Mouse (Mus musculus): ENCODE data around the gene Dvl2. TPM values are rescaled to one million over a fixed set of nuclear protein-coding genes. Genes with fewer than 3 reads are reported as not detected.
"Not testable (repeated sequence)": the region's sequence is repeated elsewhere in the genome, so short reads cannot be mapped to it uniquely, and the experiment has no call there.

The Dvl2 gene
- total RNA-seq (2014; rRNA removed) (20.9 and 37.3 TPM in 2 replicates), polyA plus RNA-seq (2015; fragmentation: Nextera tagmentation; extraction: Ambion mirVana) (18.1 and 19.3 TPM in 2 replicates)

DNA sequence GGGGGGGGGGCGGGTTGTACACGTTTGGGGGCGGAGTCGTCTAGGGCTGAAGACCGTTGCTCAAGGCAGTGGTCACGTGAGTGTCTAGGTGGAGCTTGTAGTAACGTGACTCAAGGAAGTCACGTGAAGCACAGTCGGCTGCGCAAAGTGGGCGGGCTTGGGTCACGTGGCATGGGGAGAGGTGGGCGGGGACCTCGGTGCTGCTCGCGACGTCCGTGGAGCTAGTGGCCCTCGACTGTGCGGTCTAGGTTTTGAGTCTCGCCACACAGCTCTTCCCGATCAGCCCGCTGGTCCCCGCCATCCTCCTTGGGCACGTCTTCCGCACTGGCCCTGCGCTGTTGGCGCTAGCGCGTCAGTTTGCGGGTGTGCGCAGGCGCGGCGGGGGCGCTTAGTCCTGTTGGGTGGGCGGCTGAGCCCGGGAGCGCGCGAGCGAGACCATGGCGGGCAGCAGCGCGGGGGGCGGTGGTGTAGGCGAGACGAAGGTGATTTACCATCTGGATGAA, at the start of gene Dvl2:
TSS of gene Dvl2 (plus strand) at position 200 of the 503 bp plus-strand sequence.
- DNase-seq (ENCODE audit: low spot score) (peak; percentile 98), ATAC-seq (peak; percentile 78)
- TF ChIP-seq CTCF (IDR thresholded peaks at IDR 0.05; ENCODE audit: low read depth) = no peak
- H3K27ac ChIP-seq = peak within 1 kb of the TSS; percentile 88
- peaks cover 22% of the 10 kb centered on the region for H3K4me1 ChIP-seq (ENCODE audit: insufficient read depth, low read length)
- peak within 1 kb of the TSS; percentile 92 for H3K4me2 ChIP-seq (ENCODE audit: low read depth, low read length)
- 2% methylated on average over 47 of the region's 48 CpGs for WGBS
- peaks cover 20% of the 10 kb centered on the region; the same call in 1 of the 2 replicates for H3K36me3 ChIP-seq (ENCODE audit: insufficient read depth, low read length)
- H3K9me3 ChIP-seq (ENCODE audit: low read length) = no peaks in the 10 kb centered on the region
- peak within 1 kb of the TSS; percentile 67 for H3K4me3 ChIP-seq (ENCODE audit: low read length)
- peak within 1 kb of the TSS; percentile 77 for H3K9ac ChIP-seq (replicated peaks; ENCODE audit: low read length)
- H3K27me3 ChIP-seq (ENCODE audit: insufficient read depth, low read length) = no peaks in the 10 kb centered on the region

DNA sequence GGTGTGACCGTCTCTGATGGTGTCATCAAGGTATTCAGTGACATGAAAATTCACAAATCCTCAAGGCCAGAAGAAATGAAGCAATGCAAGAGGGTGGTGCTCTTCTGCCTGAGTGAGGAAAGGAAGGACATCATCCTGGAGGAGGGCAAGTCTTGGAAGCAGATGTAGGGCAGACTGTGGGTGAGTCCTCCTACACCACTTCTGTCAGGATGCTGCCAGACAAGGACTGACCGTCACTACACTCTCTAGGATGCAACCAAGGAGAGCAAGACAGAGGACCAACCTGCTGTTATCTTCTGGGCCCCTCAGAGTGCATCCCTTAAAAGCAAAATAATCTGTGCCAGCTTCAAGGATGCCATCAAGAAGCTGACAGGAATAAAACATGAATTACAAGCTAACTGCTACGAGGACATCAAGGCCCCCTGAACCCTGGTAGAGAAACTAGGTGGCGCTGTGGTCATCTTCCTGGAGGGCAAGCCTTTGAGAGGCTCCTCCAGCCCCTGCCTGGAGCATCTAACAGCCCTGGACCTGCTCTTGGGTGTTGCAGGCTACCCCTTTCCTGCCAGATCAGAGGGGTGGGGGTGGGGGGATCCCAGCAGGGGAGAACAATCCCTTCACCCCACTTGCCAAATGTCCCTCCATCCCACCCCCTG, 49.5 kb upstream of the Dvl2 start:
- Histone ChIP-seq H3K4me2 (ENCODE audit: low read depth, low read length) (no peak overlapping the region), H3K4me3 (ENCODE audit: low read length) (no peak overlapping the region), H3K4me1 (ENCODE audit: insufficient read depth, low read length) (no peaks in the 10 kb centered on the region), H3K27me3 (ENCODE audit: insufficient read depth, low read length) (peaks cover 9% of the 10 kb centered on the region; the same call in 1 of the 2 replicates), H3K27ac (no peak overlapping the region), H3K36me3 (ENCODE audit: insufficient read depth, low read length) (no peaks in the 10 kb centered on the region), H3K9ac (replicated peaks; ENCODE audit: low read length) (no peak overlapping the region), H3K9me3 (ENCODE audit: low read length) (no peaks in the 10 kb centered on the region)
- peak; percentile 15; the same call in 1 of the 2 replicates for TF ChIP-seq CTCF (IDR thresholded peaks at IDR 0.05; ENCODE audit: low read depth)
- 44% methylated on average over 4 of the region's 4 CpGs for WGBS
- no peak for DNase-seq (ENCODE audit: low spot score)
- no peak for ATAC-seq

DNA sequence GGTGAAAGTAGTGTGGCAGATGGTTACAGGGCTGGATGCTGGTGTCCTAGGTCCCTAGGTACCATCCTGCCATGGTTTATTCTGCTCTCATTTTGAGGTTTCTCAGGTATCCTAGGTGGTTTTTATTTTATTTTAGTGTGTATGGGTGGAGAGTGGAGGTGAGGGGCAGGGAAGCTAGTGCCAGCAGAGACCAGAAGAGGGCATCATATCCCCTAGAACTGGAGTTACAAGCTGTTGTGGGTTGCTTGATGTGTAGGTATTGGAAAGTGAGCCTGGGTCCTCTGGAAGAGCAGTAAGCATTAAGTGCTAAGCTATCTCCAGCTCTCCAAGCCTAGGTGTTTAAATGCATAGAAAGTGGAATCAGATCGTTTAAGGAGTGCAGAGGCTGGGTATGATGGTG, 48.1 kb upstream of the Dvl2 start:
- Histone ChIP-seq H3K27me3 (ENCODE audit: insufficient read depth, low read length) (peaks cover 9% of the 10 kb centered on the region; the same call in 1 of the 2 replicates), H3K36me3 (ENCODE audit: insufficient read depth, low read length) (no peaks in the 10 kb centered on the region), H3K4me3 (ENCODE audit: low read length) (no peak overlapping the region), H3K9me3 (ENCODE audit: low read length) (no peaks in the 10 kb centered on the region), H3K9ac (replicated peaks; ENCODE audit: low read length) (no peak overlapping the region), H3K27ac (no peak overlapping the region), H3K4me2 (ENCODE audit: low read depth, low read length) (no peak overlapping the region), H3K4me1 (ENCODE audit: insufficient read depth, low read length) (no peaks in the 10 kb centered on the region)
- ATAC-seq (no peak), DNase-seq (ENCODE audit: low spot score) (no peak)
- WGBS = 37% methylated on average over 1 of the region's 1 CpGs
- peak; percentile 18; the same call in 1 of the 2 replicates for TF ChIP-seq CTCF (IDR thresholded peaks at IDR 0.05; ENCODE audit: low read depth)

DNA sequence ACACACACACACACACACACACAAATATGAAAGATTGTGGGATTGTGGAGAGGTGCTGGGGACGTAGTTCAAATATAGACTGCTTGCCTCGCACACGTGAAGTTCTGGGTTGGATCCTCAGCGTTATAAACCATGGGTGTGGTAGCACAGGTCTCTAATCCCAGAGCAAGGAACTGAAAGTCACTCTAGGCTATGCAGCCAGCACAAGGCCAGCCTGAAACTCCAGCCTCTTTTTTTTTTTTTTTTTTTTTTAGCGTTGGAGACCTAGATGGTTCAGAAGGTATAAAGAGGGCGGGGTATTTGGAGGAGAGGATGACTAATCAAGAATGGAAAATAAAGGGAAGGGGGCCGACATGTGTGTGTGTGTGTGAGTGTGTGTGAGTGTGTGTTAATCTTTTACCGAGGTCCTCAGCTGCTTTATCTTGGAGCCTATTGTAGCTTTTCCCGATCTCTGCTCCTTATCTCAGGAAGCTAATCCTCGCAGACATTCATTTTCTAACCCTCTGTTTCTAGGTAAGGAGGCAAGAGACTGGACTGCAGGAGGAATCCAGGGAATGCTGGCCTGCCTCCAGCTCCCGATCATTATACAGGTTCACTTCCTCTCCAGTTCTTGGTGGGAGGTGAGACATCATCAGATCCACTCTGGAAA, 47.0 kb upstream of the Dvl2 start:
- H3K4me2 ChIP-seq (ENCODE audit: low read depth, low read length) = no peak overlapping the region
- ATAC-seq (no peak), DNase-seq (ENCODE audit: low spot score) (no peak)
- no peaks in the 10 kb centered on the region for H3K36me3 ChIP-seq (ENCODE audit: insufficient read depth, low read length)
- no peak overlapping the region for H3K4me3 ChIP-seq (ENCODE audit: low read length)
- no peaks in the 10 kb centered on the region for H3K9me3 ChIP-seq (ENCODE audit: low read length)
- WGBS = 66% methylated on average over 11 of the region's 11 CpGs
- no peaks in the 10 kb centered on the region for H3K4me1 ChIP-seq (ENCODE audit: insufficient read depth, low read length)
- H3K9ac ChIP-seq (replicated peaks; ENCODE audit: low read length) = no peak overlapping the region
- peaks cover 4% of the 10 kb centered on the region; the same call in 1 of the 2 replicates for H3K27me3 ChIP-seq (ENCODE audit: insufficient read depth, low read length)
- H3K27ac ChIP-seq = no peak overlapping the region
- no peak for TF ChIP-seq CTCF (IDR thresholded peaks at IDR 0.05; ENCODE audit: low read depth)

DNA sequence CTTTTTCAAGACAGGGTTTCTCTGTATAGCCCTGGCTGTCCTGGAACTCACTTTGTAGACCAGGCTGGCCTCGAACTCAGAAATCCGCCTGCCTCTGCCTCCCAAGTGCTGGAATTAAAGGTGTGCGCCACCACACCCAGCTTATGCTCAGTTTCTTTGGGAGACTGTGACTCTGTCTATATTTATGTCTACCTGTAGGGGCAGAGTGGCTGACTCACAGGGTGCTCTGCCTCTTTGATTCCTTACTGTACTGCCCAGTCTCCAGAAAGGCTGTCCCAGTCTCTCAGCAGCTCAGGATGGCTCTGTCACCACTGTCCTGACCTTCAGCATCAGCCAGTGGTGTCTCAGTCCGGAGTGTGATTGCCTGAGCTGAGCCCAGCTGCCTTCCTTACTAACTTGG, 44.8 kb upstream of the Dvl2 start:
- not testable (repeated sequence) for H3K27ac ChIP-seq; H3K4me3 ChIP-seq (ENCODE audit: low read length); H3K4me2 ChIP-seq (ENCODE audit: low read depth, low read length); H3K36me3 ChIP-seq (ENCODE audit: insufficient read depth, low read length); H3K9ac ChIP-seq (replicated peaks; ENCODE audit: low read length); DNase-seq (ENCODE audit: low spot score); H3K9me3 ChIP-seq (ENCODE audit: low read length); H3K4me1 ChIP-seq (ENCODE audit: insufficient read depth, low read length); ATAC-seq; H3K27me3 ChIP-seq (ENCODE audit: insufficient read depth, low read length)
- 74% methylated on average over 4 of the region's 4 CpGs for WGBS

DNA sequence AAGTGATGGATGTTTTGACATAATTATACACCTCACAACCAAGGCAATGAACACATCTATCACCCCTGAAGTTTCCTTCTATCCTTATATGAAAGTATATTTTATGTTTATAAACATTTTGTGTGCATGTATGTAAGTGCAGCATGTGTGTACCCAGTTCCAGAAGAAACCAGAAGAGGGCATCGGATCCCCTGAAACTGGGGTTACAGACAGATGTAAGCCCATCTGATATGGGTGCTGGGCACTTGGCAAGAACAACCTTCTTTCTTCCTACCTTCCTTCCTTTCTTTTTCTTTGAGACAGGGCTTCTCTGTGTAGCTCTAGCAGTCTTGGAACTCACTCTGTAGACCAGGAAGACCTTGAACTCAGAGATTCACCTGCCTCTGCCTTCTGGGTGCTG, 44.2 kb upstream of the Dvl2 start:
- no peak for ATAC-seq
- 90% methylated on average over 1 of the region's 1 CpGs for WGBS
- TF ChIP-seq CTCF (IDR thresholded peaks at IDR 0.05; ENCODE audit: low read depth) = peak; percentile 7; the same call in 1 of the 2 replicates

More for the DNA sequence above, 44.2 kb upstream of the Dvl2 start:
- peaks cover 9% of the 10 kb centered on the region; the same call in 1 of the 2 replicates for H3K27me3 ChIP-seq (ENCODE audit: insufficient read depth, low read length)
- no peak overlapping the region for H3K27ac ChIP-seq
- H3K36me3 ChIP-seq (ENCODE audit: insufficient read depth, low read length) = no peaks in the 10 kb centered on the region
- H3K4me1 ChIP-seq (ENCODE audit: insufficient read depth, low read length) = no peaks in the 10 kb centered on the region
- no peak overlapping the region for H3K4me3 ChIP-seq (ENCODE audit: low read length)
- H3K9ac ChIP-seq (replicated peaks; ENCODE audit: low read length) = no peak overlapping the region
- no peak for DNase-seq (ENCODE audit: low spot score)
- H3K4me2 ChIP-seq (ENCODE audit: low read depth, low read length) = no peak overlapping the region
- no peaks in the 10 kb centered on the region for H3K9me3 ChIP-seq (ENCODE audit: low read length)
